Mouse (Mus musculus) liver, embryonic 16.5 days (tissue): ENCODE measurements around the gene Senp8. TPM values are rescaled to one million over a fixed set of nuclear protein-coding genes. Genes with fewer than 3 reads are reported as not detected.

ENCODE experiments used
- polyA plus RNA-seq: library from polyadenylated mRNA; unstranded; fragments of >200 nt; fragmentation: Nextera tagmentation; extraction: Ambion mirVana; gene quantifications from 2 replicates; pipeline ENCODE4 v1.2.1, GENCODE M21; 2015

Senp8 gene
- polyA plus RNA-seq, 1 experiment from 2014 or later, result 3.6 TPM

Other genes with a start within 250 kb of the Senp8 start
- gene Hexa, start 211.2 kb downstream of the Senp8 start, polyA plus RNA-seq, result 35.4 and 38.7 TPM in 2 replicates
- not detected in 2 replicates for gene Tmem202, start 210.9 kb downstream of the Senp8 start, polyA plus RNA-seq
- gene Celf6, start 172.8 kb downstream of the Senp8 start, polyA plus RNA-seq, result 0.05 TPM in 1 of 2 replicates, not detected in the other
- gene Parp6, start 133.4 kb downstream of the Senp8 start, polyA plus RNA-seq, result 3.5 and 4.3 TPM in 2 replicates
- gene Pkm, start 94.3 kb downstream of the Senp8 start, polyA plus RNA-seq, result 152 and 158 TPM in 2 replicates
- 0.25 and 0.27 TPM in 2 replicates for gene Gramd2, start 70.6 kb downstream of the Senp8 start, polyA plus RNA-seq
- 3.1 and 3.4 TPM in 2 replicates for gene Myo9a, start 186 bp upstream of the Senp8 start, polyA plus RNA-seq
- 0.22 TPM in 1 of 2 replicates, not detected in the other for gene Nr2e3, start 209.9 kb upstream of the Senp8 start, polyA plus RNA-seq